Mouse (Mus musculus) thymus, postnatal 10 days (tissue): Measurements from ENCODE around the gene A930004D18Rik.
A peak's percentile ranks its signal among the peaks of the same experiment; 100 is the strongest.

Source experiments
- DNase-seq, 2 experiments: peaks; one replicate each; pipeline ENCODE4 v3.0.0; 2021; ENCODE audit warnings: low spot score in 2 of 2

Gene A930004D18Rik

DNA sequence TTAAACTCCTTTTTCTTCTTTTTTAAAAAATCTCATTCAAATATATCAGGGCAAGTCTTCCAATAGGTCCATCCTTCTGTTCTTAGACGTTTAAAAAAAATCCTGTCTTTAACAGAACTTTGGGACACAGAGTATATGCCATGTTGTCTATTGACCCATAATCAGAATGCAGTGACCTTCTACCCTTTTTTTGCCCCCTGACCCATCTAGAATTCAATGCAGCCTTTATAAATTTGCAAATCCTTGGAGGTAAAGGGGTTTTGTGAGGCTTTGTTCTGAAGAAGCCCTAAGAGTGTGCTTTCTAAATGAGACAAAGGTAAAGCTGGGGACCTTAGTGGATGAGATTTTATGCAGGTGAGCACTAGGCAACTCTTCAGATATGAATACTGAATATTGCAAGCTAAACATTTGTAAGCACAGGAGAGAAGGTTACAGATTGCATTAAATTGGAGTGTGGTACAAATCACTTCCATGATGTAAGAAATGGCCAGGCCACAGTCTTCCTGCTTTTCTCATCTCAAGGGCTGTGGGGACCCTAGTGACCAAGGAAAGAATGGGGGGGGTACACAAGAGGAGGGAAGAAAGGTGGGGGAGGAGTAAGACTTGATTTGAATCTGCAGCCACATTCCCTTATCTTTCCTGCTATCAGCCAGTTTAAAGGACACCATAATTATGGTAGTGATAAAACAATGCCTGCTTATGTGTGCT is 15.9 kb upstream of the A930004D18Rik start:
- no peak for DNase-seq

DNA sequence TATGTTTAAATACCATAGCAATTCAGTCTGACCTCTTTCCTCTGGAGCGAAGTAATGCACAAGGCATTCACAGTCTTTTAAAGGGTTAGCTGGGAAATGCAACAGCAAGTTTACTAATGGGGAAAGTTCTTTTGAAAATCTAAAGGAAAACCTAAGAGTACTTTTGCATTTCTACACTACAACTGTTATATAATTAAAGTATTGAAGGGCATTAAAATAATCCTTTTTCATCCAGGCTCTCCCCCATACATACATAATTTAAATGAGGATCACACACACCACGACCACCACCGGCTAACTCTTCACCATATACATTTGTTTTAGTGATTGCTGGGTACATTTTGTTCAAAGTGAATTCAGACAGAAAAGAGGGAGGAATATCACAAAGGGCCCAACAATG is 15.0 kb upstream of the A930004D18Rik start:
- DNase-seq: no peak

DNA sequence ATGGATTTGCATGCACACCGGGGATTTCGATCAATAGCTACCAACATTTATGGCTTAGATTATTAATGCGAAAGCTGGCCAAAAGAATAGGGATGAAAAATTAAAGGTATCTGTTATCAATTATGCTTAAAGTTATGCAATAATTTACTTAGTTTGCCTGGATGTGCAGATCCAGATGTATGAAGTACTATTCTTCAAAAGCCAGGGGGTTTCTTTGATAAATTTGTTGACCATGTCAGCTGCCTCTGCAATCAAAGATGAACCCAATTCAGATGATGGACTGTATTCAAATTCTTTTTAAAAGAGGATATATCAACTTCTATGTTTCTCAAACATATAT is 14.3 kb upstream of the A930004D18Rik start:
- DNase-seq: no peak

DNA sequence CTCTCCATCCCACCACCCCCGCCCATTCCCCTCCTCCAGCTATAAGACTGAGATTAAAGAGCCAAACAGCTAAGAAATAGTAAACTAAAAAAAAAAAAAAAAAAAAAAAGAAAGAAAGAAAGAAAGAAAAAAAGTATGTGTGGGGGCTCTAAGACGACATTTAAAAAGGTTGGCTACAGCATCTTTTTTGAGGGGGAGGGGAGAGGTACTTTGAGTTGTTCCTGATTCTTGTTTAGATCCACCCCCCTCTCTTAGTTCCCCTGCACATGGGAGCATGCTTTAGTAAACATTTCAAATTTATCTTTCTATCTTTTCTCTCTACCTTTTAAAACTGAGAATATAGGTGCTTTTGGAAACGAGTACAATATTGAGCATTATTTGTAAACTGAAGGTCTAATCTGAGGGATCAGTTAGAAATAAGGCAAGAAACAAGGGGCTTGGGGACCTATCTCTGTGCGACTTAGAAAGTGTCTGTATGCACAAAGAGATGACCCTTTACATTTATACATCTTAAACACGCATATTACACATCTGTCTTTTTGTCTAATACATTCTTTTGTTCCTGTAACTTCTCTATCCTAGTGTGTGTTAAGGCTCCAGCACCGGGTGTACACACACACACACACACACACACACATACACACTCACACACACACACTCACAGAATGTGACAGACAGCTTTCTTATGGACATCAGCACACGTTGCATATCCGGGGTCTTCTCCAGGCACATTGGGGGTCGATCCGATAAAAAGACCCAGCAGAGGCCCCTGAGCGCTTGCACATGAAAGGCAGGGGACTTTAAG is 13.7 kb upstream of the A930004D18Rik start:
- no peak for DNase-seq

GRCm38 (mm10) chr2:18050541-18050985 is 13.0 kb upstream of the A930004D18Rik start:
- DNase-seq: no peak

GRCm38 (mm10) chr2:18050018-18050417 is 12.5 kb upstream of the A930004D18Rik start:
- no peak for DNase-seq

DNA sequence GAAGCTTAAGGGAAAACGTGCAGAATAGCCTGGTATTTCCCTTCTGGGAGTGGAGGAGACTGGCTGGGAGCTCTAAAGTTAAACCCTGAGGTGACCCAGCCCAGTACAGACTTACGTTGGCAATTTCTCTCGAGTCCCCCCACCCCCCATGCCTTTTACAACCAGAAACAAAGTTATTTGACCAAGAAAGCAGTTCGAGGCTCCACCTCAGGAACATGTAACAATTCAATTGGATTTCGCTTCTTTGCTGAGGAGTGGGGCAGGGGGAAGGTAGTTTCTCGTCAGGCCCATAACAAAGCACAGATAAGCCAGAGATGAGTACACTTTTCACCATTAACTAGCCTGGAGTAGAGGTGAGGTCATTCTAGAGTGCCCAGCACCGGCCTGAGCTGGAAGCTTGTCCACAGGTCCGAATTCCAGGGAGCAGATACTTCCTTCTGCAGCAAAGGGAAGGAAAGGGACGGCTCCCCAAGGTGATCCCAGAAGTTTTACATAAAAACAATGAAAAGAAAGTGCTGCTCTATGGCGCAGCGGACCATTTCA is 11.8 kb upstream of the A930004D18Rik start:
- DNase-seq: no peak

DNA sequence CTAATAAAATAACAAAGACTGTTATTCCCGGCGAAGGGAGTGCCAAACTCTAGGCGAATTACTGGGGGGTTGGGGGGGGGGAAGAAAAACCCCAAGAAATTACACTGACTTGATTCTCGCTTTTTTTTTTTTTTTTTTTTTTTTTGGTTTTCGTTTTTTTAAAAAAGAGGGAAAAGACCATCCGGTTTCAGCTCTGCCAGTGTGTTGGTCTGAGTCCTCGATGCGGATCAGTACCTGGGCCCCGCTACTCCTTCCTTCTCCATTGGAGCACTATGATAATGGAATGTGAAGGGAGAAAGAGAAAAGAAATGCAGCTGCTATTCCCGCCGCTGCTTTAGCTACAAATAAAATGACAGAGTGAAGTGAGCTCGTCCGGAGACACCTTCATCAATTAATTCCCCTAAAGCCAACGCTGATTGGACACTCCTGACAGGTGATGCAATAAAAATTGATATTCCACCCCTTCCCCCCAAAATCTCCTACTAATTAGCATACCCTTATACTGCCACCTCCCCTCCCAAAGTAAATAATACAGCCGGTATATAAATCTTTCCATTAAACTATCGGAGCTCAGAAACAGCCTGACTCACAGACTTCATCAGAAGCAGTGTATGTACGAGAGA is 11.0 kb upstream of the A930004D18Rik start, which contains the start of gene Skida1:
Gene Skida1 (minus strand): TSS at position 599 of the 623 bp plus-strand sequence.
- DNase-seq: no peak

DNA sequence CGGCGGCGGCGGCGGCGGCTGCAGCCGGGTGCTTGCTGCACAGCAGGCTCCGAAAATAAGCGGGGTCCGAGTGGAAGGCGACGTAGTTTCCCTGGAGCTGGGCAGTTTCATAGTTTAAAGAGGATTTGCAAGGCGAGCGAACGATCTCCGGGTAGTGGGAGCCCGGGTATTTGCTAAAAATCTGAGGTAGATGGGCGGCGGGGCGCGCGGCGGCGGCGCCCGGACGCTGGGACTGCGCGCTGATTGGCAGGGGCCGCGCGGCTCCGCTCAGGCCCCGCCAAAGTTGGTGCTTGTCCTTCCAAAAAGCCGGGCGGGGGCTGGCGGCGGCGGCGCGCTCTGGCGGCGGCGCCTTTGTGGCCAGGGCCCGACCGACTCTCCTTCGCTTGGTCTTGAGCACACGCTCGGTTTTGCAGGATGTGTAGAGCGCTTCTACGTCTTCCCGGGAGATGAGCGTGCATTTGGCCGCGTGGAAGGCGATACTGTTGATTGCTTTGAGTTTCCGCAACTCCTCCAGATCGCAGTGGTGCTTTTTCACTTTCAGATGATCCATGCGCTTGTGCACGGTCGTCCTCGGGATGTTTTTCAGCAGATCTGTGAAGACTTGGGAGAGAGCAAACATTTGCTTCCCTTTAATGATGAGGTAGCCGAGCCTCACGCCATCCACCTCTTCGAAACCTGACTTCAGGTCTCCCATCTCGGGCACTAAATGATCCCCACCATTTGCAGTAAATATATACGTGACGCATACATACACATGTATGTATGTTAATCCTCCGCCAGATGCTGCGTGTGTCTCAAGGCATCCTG is 10.3 kb upstream of the A930004D18Rik start:
- DNase-seq: peak in 1 of 2 experiments; percentile 31

DNA sequence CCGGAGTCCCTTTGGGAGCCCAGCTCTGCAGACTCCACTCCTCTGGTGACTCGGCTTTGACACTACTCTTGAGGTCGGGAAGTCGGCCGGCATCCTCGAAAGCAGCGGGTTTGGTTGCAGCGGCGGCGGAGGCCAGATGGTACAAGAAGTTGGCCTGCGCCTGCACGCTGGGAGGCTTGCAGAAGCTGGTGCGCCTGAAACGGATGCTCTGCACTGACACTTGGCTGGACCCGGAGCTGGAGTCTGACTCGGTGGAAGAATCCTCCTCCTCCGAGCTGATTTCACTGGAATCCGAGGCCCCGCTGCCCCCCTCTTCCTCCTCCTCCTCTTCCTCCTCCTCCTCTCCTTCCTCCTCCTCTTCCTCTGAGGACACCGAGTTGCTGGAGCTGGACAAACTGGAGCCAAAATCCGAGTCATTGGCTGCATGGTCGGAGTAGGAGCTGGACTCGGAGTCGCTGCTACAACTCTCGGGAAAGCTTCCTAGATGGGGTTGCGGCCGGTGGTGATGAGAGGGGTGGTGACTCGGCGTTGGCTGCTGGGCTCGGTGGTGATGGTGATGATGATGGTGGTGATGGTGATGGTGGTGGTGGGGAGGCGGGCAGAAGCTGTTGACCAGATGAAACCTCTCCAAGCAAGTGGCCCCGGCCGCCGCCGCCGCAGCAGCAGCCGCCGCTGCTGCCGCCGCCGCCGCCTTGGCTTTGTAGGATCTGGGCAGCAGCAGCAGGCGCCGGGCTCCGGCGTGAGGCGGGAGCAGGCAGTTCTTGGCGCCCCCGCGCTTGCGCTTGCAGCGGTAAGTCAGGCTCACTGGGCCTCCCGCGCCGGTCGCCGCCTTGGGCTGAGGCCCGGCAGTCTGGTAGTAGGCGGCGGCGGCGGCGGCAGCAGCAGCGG is 9.5 kb upstream of the A930004D18Rik start:
- DNase-seq: peak; percentile 45 to 59

GRCm38 (mm10) chr2:18046186-18046585 is 8.6 kb upstream of the A930004D18Rik start:
- no peak for DNase-seq

- DNase-seq: no peak
Observed at GRCm38 (mm10) chr2:18045781-18046181, 8.2 kb upstream of the A930004D18Rik start.

DNA sequence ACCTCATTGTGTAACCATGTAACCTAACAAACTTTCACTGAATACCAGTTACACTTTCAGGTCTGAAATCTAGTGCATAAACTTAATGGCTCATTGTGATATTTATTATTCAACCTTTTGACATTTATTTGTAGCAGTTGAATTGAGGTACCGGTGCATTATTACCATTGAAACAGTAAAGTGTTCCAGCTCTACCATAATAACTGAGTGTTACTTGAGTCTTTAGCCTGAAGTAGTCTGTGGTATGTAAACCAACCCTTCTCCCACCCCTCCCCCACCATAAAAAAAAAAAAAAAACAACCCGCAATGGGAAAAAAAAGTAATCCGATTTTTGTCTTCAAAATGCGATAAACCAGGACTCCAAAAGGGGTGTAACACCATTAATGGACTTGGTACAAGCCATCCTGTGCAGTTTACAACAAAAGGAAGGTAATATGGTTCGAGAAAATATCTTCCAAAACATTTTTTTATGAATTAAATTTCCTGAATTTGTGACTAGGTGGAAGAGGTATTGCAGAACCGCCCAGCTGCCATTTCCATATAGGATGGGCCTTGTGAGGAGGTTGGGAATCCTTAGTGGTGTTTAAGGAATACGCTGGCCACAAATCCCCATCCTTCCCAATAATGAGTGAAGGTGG is 7.7 kb upstream of the A930004D18Rik start:
- DNase-seq: no peak

DNA sequence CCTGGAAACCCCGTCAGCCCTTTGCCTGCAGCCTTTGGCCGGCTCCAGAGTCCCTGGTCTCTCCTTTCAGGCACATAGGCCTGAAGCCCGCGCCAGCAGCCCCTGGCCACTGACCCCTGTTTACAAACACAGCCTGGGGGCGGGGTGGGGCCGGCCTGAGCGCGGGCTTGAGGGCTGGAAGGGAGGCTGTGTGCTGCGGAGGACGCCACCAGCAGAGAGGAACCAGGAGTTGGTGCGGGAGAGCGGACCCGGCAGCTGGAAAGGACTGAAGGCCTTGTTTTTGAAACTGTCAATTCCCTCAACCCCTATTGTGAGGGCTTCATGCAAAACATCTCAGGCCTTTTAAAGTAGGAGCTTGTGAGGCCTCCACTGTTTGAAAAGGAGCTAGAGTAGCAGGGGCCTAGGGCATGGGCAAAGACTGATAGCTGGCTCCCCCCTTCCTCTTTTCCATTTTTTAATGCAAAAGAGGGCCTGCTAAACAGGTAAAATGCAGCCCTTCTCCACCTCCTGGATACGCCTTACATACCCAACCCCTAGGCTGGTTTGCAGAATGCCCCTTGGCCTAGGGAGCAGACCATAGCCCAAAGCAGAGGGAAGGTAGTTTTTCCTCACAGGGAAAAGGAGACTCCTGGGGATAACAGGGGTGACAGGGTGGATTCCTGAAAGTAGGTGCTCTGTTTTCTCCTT is 3.8 kb upstream of the A930004D18Rik start:
- DNase-seq: no peak

DNA sequence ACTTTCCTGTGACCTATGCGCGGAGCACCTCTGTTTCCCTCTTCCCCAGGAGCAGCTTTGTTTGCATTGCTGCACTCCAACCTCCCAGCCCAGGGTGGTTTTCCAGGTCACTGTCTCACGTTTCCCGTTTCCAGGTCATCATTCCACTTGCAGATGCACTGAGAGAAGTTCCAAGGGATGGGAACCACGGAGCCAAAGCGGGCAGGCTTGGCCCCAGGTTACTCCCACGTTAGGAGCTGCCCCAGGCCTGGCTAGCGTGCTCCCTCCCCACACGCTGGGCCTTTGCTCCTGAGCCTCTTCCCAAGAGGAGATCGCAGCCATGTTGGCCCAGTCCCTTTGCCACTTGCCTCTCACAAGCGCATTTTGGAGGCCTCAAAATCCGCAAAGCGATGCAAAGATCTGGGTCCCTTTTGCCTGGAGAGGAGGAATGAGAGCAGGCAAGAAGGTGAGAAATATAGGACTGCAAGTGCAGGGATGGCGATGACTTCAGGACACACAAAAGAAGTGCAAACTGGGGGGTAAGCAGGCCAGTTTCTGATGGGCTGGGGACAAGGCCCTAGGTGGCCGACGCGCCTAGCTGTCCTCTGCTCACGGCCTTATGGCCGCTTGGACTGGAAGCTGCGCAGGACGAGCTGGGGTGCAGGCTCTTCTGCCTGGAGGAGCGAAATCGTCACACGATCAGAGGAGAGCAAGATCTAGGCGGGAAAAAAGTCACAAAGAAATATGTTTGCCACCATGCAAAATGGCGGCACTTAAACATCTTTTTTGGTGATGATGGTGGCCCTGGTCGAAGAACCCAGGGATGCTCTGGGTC is 3.0 kb upstream of the A930004D18Rik start:
- no peak for DNase-seq

DNA sequence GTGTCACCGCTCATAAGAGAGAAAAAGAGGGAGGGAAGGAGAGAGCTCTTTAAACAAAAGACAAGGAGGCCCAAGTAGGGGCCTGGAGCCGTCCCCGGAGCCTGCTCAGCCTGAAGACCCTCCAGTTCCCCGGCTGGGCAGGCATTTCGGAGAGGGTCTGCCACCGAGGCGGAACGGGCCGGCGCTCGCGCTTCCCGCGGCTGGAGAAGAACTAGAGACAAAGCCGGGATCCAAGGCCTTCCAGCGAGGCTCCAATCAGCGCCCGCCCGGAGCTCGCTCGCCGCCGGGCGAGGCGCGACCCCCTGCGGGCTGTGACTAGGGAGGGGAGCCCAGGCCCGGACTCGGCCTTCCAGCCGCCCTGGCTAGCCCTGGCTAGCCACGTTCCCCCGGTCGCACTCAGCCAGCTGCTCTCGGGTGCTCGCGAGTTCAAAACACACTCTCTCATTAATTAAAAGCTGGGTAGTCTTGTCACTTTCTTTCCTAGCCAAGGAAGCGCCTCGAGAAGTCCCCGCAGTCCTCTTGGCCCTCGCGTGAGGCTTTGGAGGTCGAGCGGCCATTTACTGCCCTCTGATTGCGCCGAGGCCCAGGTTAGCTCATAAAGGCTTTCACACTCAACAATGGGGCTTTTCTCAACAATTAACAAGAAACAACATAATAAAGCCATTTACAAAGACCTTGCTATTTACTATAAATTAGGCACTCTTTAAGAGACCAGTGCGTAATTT is 2.2 kb upstream of the A930004D18Rik start:
- no peak for DNase-seq

DNA sequence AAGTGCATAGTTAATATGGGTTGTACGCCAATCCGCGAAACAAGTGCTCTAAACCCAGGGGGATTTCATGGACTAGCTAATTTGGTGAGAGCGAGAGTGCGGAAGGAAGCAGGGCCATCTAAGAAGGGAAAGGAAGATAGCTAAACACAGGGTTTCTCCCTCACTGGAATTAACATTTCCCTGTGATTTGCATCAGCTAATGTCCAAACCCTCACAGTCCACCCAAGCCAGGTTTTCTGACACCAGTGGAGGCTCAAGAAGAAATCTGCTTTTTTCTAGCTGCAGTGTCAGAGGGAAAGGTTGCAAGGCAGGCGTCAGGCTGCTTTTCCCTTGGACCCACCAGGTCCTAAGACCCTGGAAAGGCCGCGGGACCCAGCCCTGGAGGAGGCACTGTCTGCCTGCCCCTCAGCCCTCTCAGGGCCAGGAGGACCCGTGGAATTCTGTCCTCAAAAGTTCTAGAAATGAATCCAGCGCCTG is 1.4 kb upstream of the A930004D18Rik start:
- DNase-seq: no peak
